Comparison of ENCODE assay signal across 20 mouse cellular contexts in genomic region chr15:88675998-88676397, GRCm38 (mm10). TPM values are rescaled to one million over a fixed set of nuclear protein-coding genes. Genes with fewer than 3 reads are reported as not detected.
DNase-seq lines count a peak whose midpoint lies in the region; ATAC-seq and TF ChIP-seq lines count a peak whose summit lies in the region.
"Had no signal": no experiment of that assay in that cellular context is flagged by ENCODE, and none has a peak within 500 bp of the region (broad histone marks: within the 10 kb centered on the region; RNA-seq: fewer than 3 reads in every experiment).

No protein-coding gene starts in this region.

- H3K27ac ChIP-seq in forebrain, postnatal 0 days (ENCODE audit: low read depth, low read length), result no peak overlapping the region
- H3K27ac ChIP-seq in forebrain, embryonic 13.5 days, result no peak overlapping the region
- H3K27ac ChIP-seq in neural tube, embryonic 13.5 days (replicated peaks), result no peak overlapping the region
- no peak overlapping the region for H3K27ac ChIP-seq in hindbrain, embryonic 15.5 days (replicated peaks)
- H3K27ac ChIP-seq in neural tube, embryonic 15.5 days (replicated peaks), result no peak overlapping the region
- H3K27ac ChIP-seq: gastrocnemius, adult 2 months; heart, embryonic 13.5 days had no signal

- no peak overlapping the region for H3K4me2 ChIP-seq in forebrain, postnatal 0 days (ENCODE audit: low read depth)
- H3K4me2 ChIP-seq in forebrain, embryonic 13.5 days, result no peak overlapping the region
- no peak overlapping the region for H3K4me2 ChIP-seq in neural tube, embryonic 13.5 days
- H3K4me2 ChIP-seq in hindbrain, embryonic 15.5 days, result no peak overlapping the region
- no peak overlapping the region for H3K4me2 ChIP-seq in neural tube, embryonic 15.5 days
- H3K4me2 ChIP-seq: heart, embryonic 13.5 days had no signal

- H3K9me3 ChIP-seq in forebrain, postnatal 0 days (ENCODE audit: low read length), result no peaks in the 10 kb centered on the region
- no peaks in the 10 kb centered on the region for H3K9me3 ChIP-seq in forebrain, embryonic 13.5 days (replicated peaks)
- H3K9me3 ChIP-seq in neural tube, embryonic 13.5 days, result no peaks in the 10 kb centered on the region
- H3K9me3 ChIP-seq in hindbrain, embryonic 15.5 days, result no peaks in the 10 kb centered on the region
- H3K9me3 ChIP-seq in neural tube, embryonic 15.5 days (replicated peaks), result no peaks in the 10 kb centered on the region
- H3K9me3 ChIP-seq: heart, embryonic 13.5 days had no signal

- no peak for DNase-seq in forebrain, postnatal 0 days
- DNase-seq in neural tube, embryonic 10.5 days (ENCODE audit: extremely low spot score, low spot score), result no peak
- no peak for DNase-seq in heart, adult 11 months
- no peak for DNase-seq in adrenal gland, postnatal 25 days
- DNase-seq: adrenal gland, postnatal 14 days; cerebellum, adult 2 months; cerebellum, postnatal 10 days; gastrocnemius, adult 2 months; gastrocnemius, postnatal 25 days; heart, postnatal 4 days; kidney, adult 11 months had no signal

- peak; percentile 38; the same call in 1 of the 2 replicates for ATAC-seq in forebrain, postnatal 0 days
- ATAC-seq in forebrain, embryonic 13.5 days, result no peak
- peak; percentile 67; the same call in 1 of the 2 replicates for ATAC-seq in neural tube, embryonic 13.5 days (ENCODE audit: low read depth)
- peak; percentile 69 for ATAC-seq in hindbrain, embryonic 15.5 days (ENCODE audit: low FRiP score, low read depth)
- ATAC-seq in neural tube, embryonic 15.5 days (ENCODE audit: low FRiP score), result peak; percentile 55; the same call in 1 of the 2 replicates
- ATAC-seq: activated CD4-positive, CD25-positive, alpha-beta regulatory T cell, adult 4 months; forebrain, embryonic 16.5 days; inflammation-experienced regulatory T-cells, adult 6 months; Patski had no signal

- H3K4me3 ChIP-seq in forebrain, postnatal 0 days (ENCODE audit: low read depth, low read length), result no peak overlapping the region
- no peak overlapping the region for H3K4me3 ChIP-seq in forebrain, embryonic 13.5 days
- no peak overlapping the region for H3K4me3 ChIP-seq in neural tube, embryonic 13.5 days
- H3K4me3 ChIP-seq in hindbrain, embryonic 15.5 days, result no peak overlapping the region
- H3K4me3 ChIP-seq in neural tube, embryonic 15.5 days (replicated peaks), result no peak overlapping the region
- H3K4me3 ChIP-seq: gastrocnemius, adult 2 months; heart, embryonic 13.5 days had no signal

- no peak overlapping the region for H3K9ac ChIP-seq in forebrain, postnatal 0 days
- no peak overlapping the region for H3K9ac ChIP-seq in forebrain, embryonic 13.5 days
- no peak overlapping the region for H3K9ac ChIP-seq in neural tube, embryonic 13.5 days
- no peak overlapping the region for H3K9ac ChIP-seq in hindbrain, embryonic 15.5 days
- H3K9ac ChIP-seq in neural tube, embryonic 15.5 days (replicated peaks), result no peak overlapping the region
- H3K9ac ChIP-seq: heart, embryonic 13.5 days had no signal

- no peaks in the 10 kb centered on the region for H3K27me3 ChIP-seq in forebrain, postnatal 0 days (ENCODE audit: insufficient read depth, low read length)
- no peaks in the 10 kb centered on the region for H3K27me3 ChIP-seq in forebrain, embryonic 13.5 days
- no peaks in the 10 kb centered on the region for H3K27me3 ChIP-seq in neural tube, embryonic 13.5 days
- no peaks in the 10 kb centered on the region for H3K27me3 ChIP-seq in hindbrain, embryonic 15.5 days
- no peaks in the 10 kb centered on the region for H3K27me3 ChIP-seq in neural tube, embryonic 15.5 days (replicated peaks)
- H3K27me3 ChIP-seq: heart, embryonic 13.5 days; Patski had no signal

- no peak for TF ChIP-seq CTCF in forebrain, postnatal 0 days (IDR thresholded peaks at IDR 0.05; ENCODE audit: low read depth)

- 57% methylated on average over 5 of the region's 5 CpGs for WGBS in forebrain, postnatal 0 days
- WGBS in forebrain, embryonic 13.5 days, result 81% methylated on average over 5 of the region's 5 CpGs
- 56% methylated on average over 5 of the region's 5 CpGs for WGBS in neural tube, embryonic 13.5 days
- WGBS in hindbrain, embryonic 15.5 days, result 50% methylated on average over 5 of the region's 5 CpGs
- 60% methylated on average over 5 of the region's 5 CpGs for WGBS in neural tube, embryonic 15.5 days

- H3K4me1 ChIP-seq in forebrain, postnatal 0 days (ENCODE audit: insufficient read depth), result 0 out of 2 replicates have a peak, but pooled peaks cover 5% of the 10 kb centered on the region
- 0 out of 2 replicates have a peak, but pooled peaks cover 2% of the 10 kb centered on the region for H3K4me1 ChIP-seq in forebrain, embryonic 13.5 days
- peaks cover 9% of the 10 kb centered on the region; the same call in 1 of the 2 replicates for H3K4me1 ChIP-seq in neural tube, embryonic 13.5 days (replicated peaks)
- H3K4me1 ChIP-seq in hindbrain, embryonic 15.5 days (replicated peaks), result peaks cover 9% of the 10 kb centered on the region
- no peaks in the 10 kb centered on the region for H3K4me1 ChIP-seq in neural tube, embryonic 15.5 days
- H3K4me1 ChIP-seq: heart, embryonic 13.5 days had no signal

- H3K36me3 ChIP-seq in forebrain, postnatal 0 days (ENCODE audit: insufficient read depth), result no peaks in the 10 kb centered on the region
- no peaks in the 10 kb centered on the region for H3K36me3 ChIP-seq in forebrain, embryonic 13.5 days (ENCODE audit: poor library complexity, severe bottlenecking)
- H3K36me3 ChIP-seq in neural tube, embryonic 13.5 days, result no peaks in the 10 kb centered on the region
- H3K36me3 ChIP-seq in hindbrain, embryonic 15.5 days, result no peaks in the 10 kb centered on the region
- no peaks in the 10 kb centered on the region for H3K36me3 ChIP-seq in neural tube, embryonic 15.5 days
- H3K36me3 ChIP-seq: heart, embryonic 13.5 days had no signal

RNA-seq across cellular contexts. Expression of gene Brd1, which starts 58.0 kb away (rescaled TPM):
- total RNA-seq in forebrain, postnatal 0 days (2014; rRNA removed), result 56.8 and 63.6 TPM in 2 replicates
- 10.6 and 13.0 TPM in 2 replicates for polyA plus RNA-seq in forebrain, postnatal 0 days (2015; fragmentation: Nextera tagmentation; extraction: Ambion mirVana)
- 30.5 TPM in 2 replicates for polyA plus RNA-seq in forebrain, embryonic 13.5 days (2015; fragmentation: Nextera tagmentation; extraction: Ambion mirVana)
- 18.1 and 20.3 TPM in 2 replicates for polyA plus RNA-seq in neural tube, embryonic 13.5 days (2015; fragmentation: Nextera tagmentation; extraction: Ambion mirVana)
- 15.0 and 18.7 TPM in 2 replicates for polyA plus RNA-seq in hindbrain, embryonic 15.5 days (2015; fragmentation: Nextera tagmentation; extraction: Ambion mirVana)
- 14.2 and 15.1 TPM in 2 replicates for polyA plus RNA-seq in neural tube, embryonic 15.5 days (2015; fragmentation: Nextera tagmentation; extraction: Ambion mirVana)
- 51.6 and 68.7 TPM in 2 replicates for total RNA-seq in adrenal gland, postnatal 25 days (2021)
